Mouse (Mus musculus) T-helper 2 cell (primary cell): ENCODE results near the gene Samd13.

Experiments
- in situ Hi-C: fragments of 300-600 bp; cut with MboI, MseI; formaldehyde crosslinking; loops from one replicate; pipeline ENCODE4 v1.15.1; 2025; ENCODE audit warnings: high pct_unique_total_duplicates

Samd13 gene

GRCm38 (mm10) chr3:146671121-146671520 lies 14.3 kb downstream of the Samd13 start:
- in situ Hi-C loops, result no loop called here

GRCm38 (mm10) chr3:146661907-146662306 lies 23.5 kb downstream of the Samd13 start:
- in situ Hi-C loops, result no loop called here

- in situ Hi-C loops, result no loop called here
Observed at GRCm38 (mm10) chr3:146661001-146661400, 24.4 kb downstream of the Samd13 start.

- in situ Hi-C loops, result no loop called here
Observed at GRCm38 (mm10) chr3:146659321-146659720, 26.1 kb downstream of the Samd13 start.

GRCm38 (mm10) chr3:146658061-146658639 lies 27.2 kb downstream of the Samd13 start:
- in situ Hi-C loops, result no loop called here

GRCm38 (mm10) chr3:146657433-146657832 lies 28.0 kb downstream of the Samd13 start:
- in situ Hi-C loops, result no loop called here

- in situ Hi-C loops, result no loop called here
Observed at GRCm38 (mm10) chr3:146655111-146655577, 30.2 kb downstream of the Samd13 start.

- in situ Hi-C loops, result no loop called here
Observed at GRCm38 (mm10) chr3:146653692-146654091, 31.7 kb downstream of the Samd13 start.

- in situ Hi-C loops, result no loop called here
Observed at GRCm38 (mm10) chr3:146652431-146652830, 33.0 kb downstream of the Samd13 start.

GRCm38 (mm10) chr3:146651217-146651616 lies 34.2 kb downstream of the Samd13 start, which contains the start of gene 4930503B20Rik:
4930503B20Rik (minus strand) TSS chr3:146651317.
- in situ Hi-C loops, result no loop called here

- in situ Hi-C loops, result no loop called here
Observed at GRCm38 (mm10) chr3:146650716-146651115, 34.7 kb downstream of the Samd13 start.

GRCm38 (mm10) chr3:146649311-146649894 lies 36.0 kb downstream of the Samd13 start:
- in situ Hi-C loops, result no loop called here

GRCm38 (mm10) chr3:146641818-146642427 lies 43.5 kb downstream of the Samd13 start:
- in situ Hi-C loops, result no loop called here

GRCm38 (mm10) chr3:146632506-146632905 lies 52.9 kb downstream of the Samd13 start:
- in situ Hi-C loops, result no loop called here

- in situ Hi-C loops, result loop anchor here (10.0 kb wide), 1 partner anchor 854 kb away; no protein-coding TSS in a partner anchor
Observed at GRCm38 (mm10) chr3:146628227-146628982, 57.0 kb downstream of the Samd13 start.

- in situ Hi-C loops, result loop anchor here (10.0 kb wide), 1 partner anchor 851 kb away; no protein-coding TSS in a partner anchor
Observed at GRCm38 (mm10) chr3:146625766-146626165, 59.6 kb downstream of the Samd13 start.

GRCm38 (mm10) chr3:146621966-146622365 lies 63.4 kb downstream of the Samd13 start:
- in situ Hi-C loops, result loop anchor here (10.0 kb wide), 1 partner anchor 847 kb away; no protein-coding TSS in a partner anchor

GRCm38 (mm10) chr3:146620555-146621249 lies 64.7 kb downstream of the Samd13 start:
- in situ Hi-C loops, result loop anchor here (10.0 kb wide), 1 partner anchor 846 kb away; no protein-coding TSS in a partner anchor

- in situ Hi-C loops, result loop anchor here (10.0 kb wide), 1 partner anchor 845 kb away; no protein-coding TSS in a partner anchor
Observed at GRCm38 (mm10) chr3:146620101-146620500, 65.3 kb downstream of the Samd13 start.

- in situ Hi-C loops, result no loop called here
Observed at GRCm38 (mm10) chr3:146618357-146618756, 67.0 kb downstream of the Samd13 start.

GRCm38 (mm10) chr3:146617946-146618345 lies 67.4 kb downstream of the Samd13 start:
- in situ Hi-C loops, result no loop called here
